Mouse (Mus musculus) forebrain, embryonic 14.5 days (tissue): ENCODE results near the gene Pax6. TPM values are rescaled to one million over a fixed set of nuclear protein-coding genes. Genes with fewer than 3 reads are reported as not detected.
A peak's percentile ranks its signal among the peaks of the same experiment; 100 is the strongest.

ENCODE experiments used
- ATAC-seq: fragments of 200-750 bp; cut with Nextera tagmentation; 2 replicates; pipeline ENCODE4 v1.8.0; 2017; ENCODE audit warnings: mild to moderate bottlenecking, moderate library complexity
- DNase-seq: peaks from one replicate; pipeline ENCODE4 v3.0.0-alpha.2; 2015; ENCODE audit warnings: low spot score
- H3K27ac ChIP-seq: fragments of 300-500 bp; sonication (generic); 2 replicates; pipeline ENCODE4 v1.5.1; 2014; ENCODE audit warnings: low read depth, mild to moderate bottlenecking, control low read depth, low read length, moderate library complexity
- H3K27me3 ChIP-seq: fragments of 300-500 bp; sonication (generic); replicated peaks from 2 replicates; pipeline ENCODE4 v1.6.1; 2014; ENCODE audit warnings: low read length, control low read depth, mixed read lengths; ENCODE audit not compliant: control insufficient read depth, insufficient read depth
- H3K36me3 ChIP-seq: fragments of 300-500 bp; sonication (generic); 2 replicates; pipeline ENCODE4 v1.6.1; 2014; ENCODE audit warnings: low read length, control low read depth; ENCODE audit not compliant: control insufficient read depth, insufficient read depth
- H3K4me1 ChIP-seq: fragments of 300-500 bp; sonication (generic); 2 replicates; pipeline ENCODE4 v1.6.1; 2014; ENCODE audit warnings: antibody characterized with exemption, low read length, control low read depth; ENCODE audit not compliant: control insufficient read depth, insufficient read depth
- H3K4me2 ChIP-seq: fragments of 300-500 bp; sonication (generic); 2 replicates; pipeline ENCODE4 v1.6.1; 2014; ENCODE audit warnings: mild to moderate bottlenecking, control low read depth, low read length
- H3K4me3 ChIP-seq: fragments of 300-500 bp; sonication (generic); 2 replicates; pipeline ENCODE4 v1.5.1; 2014; ENCODE audit warnings: low read depth, low read length, control low read depth
- H3K9ac ChIP-seq: fragments of 300-500 bp; sonication (generic); 2 replicates; pipeline ENCODE4 v1.6.1; 2014; ENCODE audit warnings: mild to moderate bottlenecking, low read length, control low read depth, moderate library complexity
- H3K9me3 ChIP-seq: fragments of 300-500 bp; sonication (generic); replicated peaks from 2 replicates; pipeline ENCODE4 v1.6.1; 2016; ENCODE audit warnings: low read length, control low read depth, mixed read lengths; ENCODE audit not compliant: control insufficient read depth
- WGBS: fragments of 180-500 bp; shearing (Covaris S2); extraction: QIAGEN DNeasy Blood & Tissue Kit; methylation state at CpG from one replicate; pipeline ENCODE4 v1.1.7; 2014; 5-methylcytosine and 5-hydroxymethylcytosine counted together
- polyA plus RNA-seq: library from polyadenylated mRNA; unstranded; fragments of >200 nt; fragmentation: Nextera tagmentation; extraction: Ambion mirVana; gene quantifications from 2 replicates; pipeline ENCODE4 v1.2.1, GENCODE M21; 2014

Pax6 gene
- polyA plus RNA-seq, 1 experiment from 2014 or later = 51.8 TPM

DNA sequence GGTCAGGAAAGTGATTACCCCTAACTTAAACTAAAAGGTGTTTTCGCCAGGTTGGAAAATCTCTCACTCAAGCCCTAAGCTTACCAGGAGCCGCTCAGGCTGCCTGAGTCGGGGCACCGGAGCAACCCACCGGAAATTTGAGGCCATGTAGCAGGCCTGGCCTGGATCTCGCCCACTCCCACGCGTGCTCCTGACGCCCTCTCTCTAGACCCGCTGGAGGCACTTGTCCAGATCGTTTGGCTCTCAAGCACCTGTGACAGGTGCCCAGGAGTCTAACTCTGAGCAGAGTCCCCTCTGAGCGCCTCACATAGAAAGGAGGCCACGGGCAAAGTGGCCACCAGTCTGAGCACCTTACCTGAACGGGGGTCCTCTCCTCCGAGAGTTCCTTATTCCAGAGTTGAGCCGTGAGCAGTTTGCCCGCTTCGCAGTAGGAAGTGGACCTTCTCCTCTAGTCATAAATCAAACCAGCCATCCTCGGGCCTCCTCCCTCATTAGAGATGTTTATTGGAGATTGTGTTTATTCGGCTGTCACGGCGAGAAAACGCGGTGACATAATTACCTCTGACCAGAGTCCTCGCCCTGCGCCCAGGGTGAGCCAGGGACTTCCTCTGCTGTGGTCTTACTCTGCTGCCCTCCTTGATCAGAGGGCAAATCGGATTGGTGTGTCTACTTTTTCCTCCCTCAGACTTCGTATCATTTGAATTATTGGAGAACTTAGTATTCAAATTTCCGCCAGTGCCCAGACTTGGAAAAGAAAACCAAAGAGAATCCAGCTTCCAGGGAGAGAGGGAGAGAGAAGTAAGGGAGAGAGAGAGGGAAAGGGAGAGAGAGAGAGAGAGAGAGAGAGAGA lies 1.4 kb downstream of the Pax6 start:
- 2% methylated on average over 29 of the region's 29 CpGs for WGBS
- H3K27me3 ChIP-seq = peaks cover 58% of the 10 kb centered on the region
- H3K9me3 ChIP-seq = no peaks in the 10 kb centered on the region
- peak overlapping the region; percentile 67 for H3K4me3 ChIP-seq
- H3K9ac ChIP-seq = peak overlapping the region; percentile 96
- H3K36me3 ChIP-seq = no peaks in the 10 kb centered on the region
- DNase-seq = peak; percentile 25
- no peak for ATAC-seq
- peak overlapping the region; percentile 66 for H3K4me2 ChIP-seq
- peak overlapping the region; percentile 33; the same call in 1 of the 2 replicates for H3K27ac ChIP-seq
- H3K4me1 ChIP-seq = peaks cover 32% of the 10 kb centered on the region

DNA sequence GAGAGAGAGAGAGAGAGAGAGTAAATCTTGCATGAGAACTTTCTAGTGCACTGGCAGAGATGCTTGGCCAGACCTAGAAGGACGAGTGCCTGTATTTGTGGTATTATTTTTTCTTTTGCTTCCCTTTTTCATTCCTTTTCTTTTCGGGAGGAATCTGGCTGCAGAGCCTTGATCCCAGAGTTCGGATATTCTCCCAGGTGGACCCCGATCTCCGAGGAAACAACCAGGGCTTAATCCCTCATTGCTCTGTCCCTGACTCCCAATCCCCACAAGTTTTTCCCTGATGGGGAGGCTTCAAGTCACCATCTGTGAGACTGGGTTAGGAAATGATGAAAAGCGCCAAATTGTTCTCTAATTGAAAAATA lies 2.0 kb downstream of the Pax6 start:
- H3K27ac ChIP-seq = peak overlapping the region; percentile 2; the same call in 1 of the 2 replicates
- no peaks in the 10 kb centered on the region for H3K36me3 ChIP-seq
- peak overlapping the region; percentile 96; the same call in 1 of the 2 replicates for H3K9ac ChIP-seq
- WGBS = 6% methylated on average over 6 of the region's 6 CpGs
- H3K4me1 ChIP-seq = peaks cover 32% of the 10 kb centered on the region
- no peak for ATAC-seq
- H3K9me3 ChIP-seq = no peaks in the 10 kb centered on the region
- H3K27me3 ChIP-seq = peaks cover 52% of the 10 kb centered on the region
- DNase-seq = no peak
- peak overlapping the region; percentile 66 for H3K4me2 ChIP-seq
- H3K4me3 ChIP-seq = peak overlapping the region; percentile 67

DNA sequence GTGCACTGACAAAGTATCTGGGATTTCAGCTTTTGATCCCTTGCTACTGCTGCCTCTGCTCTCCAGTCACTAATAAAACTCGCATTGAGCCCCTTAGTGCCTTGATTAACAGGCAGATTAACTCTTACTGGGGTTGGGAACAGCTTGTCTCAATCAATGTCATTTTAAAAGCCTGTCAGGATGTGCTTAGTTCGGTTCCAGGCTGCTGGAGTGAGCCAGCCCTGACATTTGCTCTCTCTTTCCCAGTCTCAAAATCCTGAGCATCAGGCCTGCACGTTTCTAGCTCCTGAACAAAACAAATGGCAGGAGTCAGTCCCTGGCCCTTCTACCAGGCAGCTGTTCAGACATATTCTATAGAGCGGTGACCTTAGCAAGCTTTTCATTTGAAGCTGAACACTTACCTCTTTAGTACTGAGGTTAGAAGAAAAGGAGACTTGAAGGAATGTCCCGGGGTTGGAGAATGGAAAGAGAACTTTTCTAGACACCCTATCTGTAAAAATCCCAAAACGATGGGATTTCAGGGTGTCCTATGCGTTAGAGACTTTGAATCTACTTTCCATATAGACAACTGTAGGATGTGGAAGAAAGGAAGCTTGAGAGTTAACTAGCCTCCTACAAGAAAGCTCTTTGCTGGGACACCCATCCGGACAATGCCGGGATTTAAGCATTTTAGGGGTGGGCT lies 2.6 kb downstream of the Pax6 start:
- no peak for ATAC-seq
- peaks cover 32% of the 10 kb centered on the region for H3K4me1 ChIP-seq
- no peaks in the 10 kb centered on the region for H3K36me3 ChIP-seq
- WGBS = 8% methylated on average over 9 of the region's 9 CpGs
- H3K27me3 ChIP-seq = peaks cover 47% of the 10 kb centered on the region
- peak overlapping the region; percentile 67 for H3K4me3 ChIP-seq
- no peaks in the 10 kb centered on the region for H3K9me3 ChIP-seq
- H3K4me2 ChIP-seq = peak overlapping the region; percentile 66
- H3K9ac ChIP-seq = peak overlapping the region; percentile 96
- peak; percentile 46 for DNase-seq
- peak overlapping the region; percentile 91 for H3K27ac ChIP-seq

GRCm38 (mm10) chr2:105671798-105672595 lies 3.3 kb downstream of the Pax6 start:
- H3K4me3 ChIP-seq = peak overlapping the region; percentile 67
- 3% methylated on average over 25 of the region's 25 CpGs for WGBS

DNA sequence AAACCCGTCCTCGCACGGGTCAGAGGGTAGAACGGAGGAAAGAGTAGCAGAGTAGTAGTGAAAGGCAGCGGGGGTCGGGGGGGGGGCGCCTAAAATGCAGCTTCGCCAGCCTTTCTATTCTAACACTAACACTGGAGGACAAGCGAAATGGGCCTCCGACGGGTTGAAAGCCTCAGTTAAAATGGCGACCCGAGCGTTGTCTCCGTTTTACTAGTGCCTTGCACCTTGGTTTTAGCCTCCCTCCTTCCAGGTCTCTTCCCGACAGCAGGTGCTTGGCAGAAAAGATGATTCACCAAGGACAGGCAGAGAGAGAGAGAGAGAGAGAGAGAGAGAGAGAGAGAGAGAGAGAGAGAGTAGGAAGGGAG lies 3.9 kb downstream of the Pax6 start:
- Histone ChIP-seq H3K27ac (peak overlapping the region; percentile 91), H3K27me3 (peaks cover 38% of the 10 kb centered on the region), H3K9ac (peak overlapping the region; percentile 96), H3K4me1 (peaks cover 32% of the 10 kb centered on the region), H3K4me3 (peak overlapping the region; percentile 67), H3K36me3 (no peaks in the 10 kb centered on the region), H3K9me3 (no peaks in the 10 kb centered on the region), H3K4me2 (peak overlapping the region; percentile 66)
- no peak for ATAC-seq
- DNase-seq = peak; percentile 56
- WGBS = 3% methylated on average over 16 of the region's 16 CpGs

More at GRCm38 (mm10) chr2:105671798-105672595, 3.3 kb downstream of the Pax6 start:
- peak overlapping the region; percentile 66 for H3K4me2 ChIP-seq
- H3K4me1 ChIP-seq = peaks cover 32% of the 10 kb centered on the region
- ATAC-seq = no peak
- peak overlapping the region; percentile 96 for H3K9ac ChIP-seq
- peaks cover 42% of the 10 kb centered on the region for H3K27me3 ChIP-seq
- no peaks in the 10 kb centered on the region for H3K9me3 ChIP-seq
- no peaks in the 10 kb centered on the region for H3K36me3 ChIP-seq
- H3K27ac ChIP-seq = peak overlapping the region; percentile 91
- peak; percentile 58 for DNase-seq

DNA sequence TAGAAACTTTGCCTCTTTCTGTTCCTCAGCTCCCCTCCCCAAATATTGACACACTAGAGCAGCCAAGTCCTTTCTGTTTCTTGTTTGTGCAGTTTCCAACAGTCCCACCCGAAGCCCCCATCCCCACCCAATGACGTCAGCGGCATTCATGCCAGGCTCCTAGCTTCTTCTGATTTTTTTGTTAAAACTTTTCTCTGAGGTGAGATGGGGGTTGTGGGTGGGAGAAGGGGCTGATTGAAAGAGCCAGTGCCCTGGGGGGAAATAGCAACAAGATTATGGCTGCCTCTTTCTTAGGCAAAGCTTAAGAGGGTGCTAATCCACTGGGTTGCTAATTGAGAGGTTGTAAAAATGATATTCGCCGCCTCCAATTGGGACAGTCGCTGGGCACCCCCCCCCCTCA lies 4.4 kb downstream of the Pax6 start:
- Histone ChIP-seq H3K9ac (peak overlapping the region; percentile 96), H3K9me3 (no peaks in the 10 kb centered on the region), H3K4me2 (peak overlapping the region; percentile 66), H3K4me1 (peaks cover 30% of the 10 kb centered on the region), H3K27ac (peak overlapping the region; percentile 91), H3K4me3 (peak overlapping the region; percentile 67), H3K36me3 (no peaks in the 10 kb centered on the region), H3K27me3 (peaks cover 35% of the 10 kb centered on the region)
- under 1% methylated on average over 6 of the region's 6 CpGs for WGBS
- DNase-seq = peak; percentile 89
- peak; percentile 21; the same call in 1 of the 2 replicates for ATAC-seq

DNA sequence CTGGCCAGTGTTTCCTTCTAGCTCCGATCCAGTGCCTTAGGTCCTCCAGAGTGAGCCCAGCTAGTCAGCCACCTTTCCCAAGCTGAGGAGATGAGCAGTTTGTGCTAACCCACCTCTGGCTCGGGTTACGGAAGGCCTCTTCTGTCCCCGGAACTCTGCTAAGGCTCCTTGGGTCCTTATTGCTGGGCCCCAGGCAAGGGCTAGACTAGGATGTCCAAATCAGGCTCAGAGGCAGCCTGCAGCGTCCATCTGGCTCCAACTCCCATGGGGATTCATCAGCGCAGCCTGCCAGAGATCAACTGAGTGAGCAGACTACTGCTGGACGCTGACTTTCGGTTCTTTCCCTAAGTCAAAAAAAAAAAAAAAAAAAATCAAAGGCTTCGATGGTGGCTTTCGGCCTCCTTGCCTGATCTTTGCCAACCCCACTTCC lies 4.9 kb downstream of the Pax6 start:
- Histone ChIP-seq H3K4me2 (peak overlapping the region; percentile 66), H3K4me3 (peak overlapping the region; percentile 67), H3K27me3 (peaks cover 29% of the 10 kb centered on the region), H3K27ac (peak overlapping the region; percentile 91), H3K36me3 (no peaks in the 10 kb centered on the region), H3K4me1 (peaks cover 25% of the 10 kb centered on the region), H3K9me3 (no peaks in the 10 kb centered on the region), H3K9ac (peak overlapping the region; percentile 96)
- WGBS = 5% methylated on average over 10 of the region's 10 CpGs
- DNase-seq (peak; percentile 41), ATAC-seq (no peak)

DNA sequence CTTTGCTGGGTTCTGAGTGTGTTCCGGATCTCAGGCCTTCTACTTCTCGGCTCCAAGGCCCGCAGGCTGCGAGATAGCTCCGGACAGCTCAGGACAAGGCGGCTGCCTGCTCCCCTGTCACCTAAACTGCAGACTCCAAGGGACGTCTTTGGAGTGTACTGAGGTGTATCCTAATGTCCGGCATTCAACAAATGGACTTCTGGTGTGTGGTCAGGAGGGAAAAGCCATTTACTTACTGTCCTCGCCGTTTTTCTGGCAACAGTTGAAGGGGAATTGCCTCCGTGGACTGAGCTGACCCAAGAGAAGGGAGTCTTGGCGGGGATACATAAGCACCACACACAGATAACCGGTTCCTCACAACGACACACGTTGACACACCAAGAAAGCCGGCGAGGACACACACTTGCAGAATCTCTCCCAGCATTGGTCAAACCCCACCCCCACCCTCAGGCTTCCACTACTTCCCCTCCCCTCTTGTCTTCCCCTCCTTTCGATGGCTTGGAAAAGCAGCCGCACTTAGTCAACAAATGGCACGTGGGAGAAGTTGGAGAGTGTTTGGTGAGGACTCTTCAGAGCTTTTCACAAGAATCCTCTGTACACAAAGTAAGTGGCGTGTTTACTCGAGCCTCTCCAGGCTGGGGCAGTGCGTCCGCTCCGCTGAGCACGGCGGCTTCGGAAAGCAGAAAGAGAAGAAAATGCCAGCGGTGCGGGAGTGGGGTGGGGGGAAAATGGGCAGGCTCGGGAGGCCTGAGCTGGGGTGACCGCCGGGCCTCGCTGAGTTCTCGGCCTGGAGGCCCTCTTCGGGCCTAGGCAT lies 5.6 kb downstream of the Pax6 start:
- Histone ChIP-seq H3K9ac (peak overlapping the region; percentile 96), H3K4me1 (peaks cover 26% of the 10 kb centered on the region), H3K4me3 (peak overlapping the region; percentile 67), H3K9me3 (no peaks in the 10 kb centered on the region), H3K27me3 (peaks cover 29% of the 10 kb centered on the region), H3K4me2 (peak overlapping the region; percentile 66), H3K36me3 (no peaks in the 10 kb centered on the region), H3K27ac (peak overlapping the region; percentile 91)
- WGBS = 3% methylated on average over 35 of the region's 36 CpGs
- DNase-seq = peak; percentile 64
- ATAC-seq = peak; percentile 4; the same call in 1 of the 2 replicates
